Mouse (Mus musculus) left cerebral cortex, postnatal 10 days (tissue): ENCODE results near the gene Atf5. TPM values are rescaled to one million over a fixed set of nuclear protein-coding genes. Genes with fewer than 3 reads are reported as not detected.

Experiments
- DNase-seq, 2 experiments: peaks; one replicate each; pipeline ENCODE4 v3.0.0; 2021 to 2022; ENCODE audit warnings: low spot score in 2 of 2, mixed read lengths in 1 of 2; ENCODE audit errors: extremely low spot score in 1 of 2
- intact Hi-C: fragments of 180-260 bp; cut with DNase I; formaldehyde crosslinking; loops from one replicate; pipeline ENCODE4 v1.15.1; 2025
- microRNA-seq: library from miRNA; unstranded; fragments of <30 nt; microRNA quantifications from one replicate; pipeline ENCODE4 v1.2.0, GENCODE M21; 2022
- total RNA-seq, 2 experiments: library from RNA; stranded (reverse); gene quantifications; 2 replicates each; pipeline ENCODE4 v1.2.3; 2021

Atf5 gene
- total RNA-seq, 2 experiments from 2014 or later, result 23.6 to 24.1 TPM

DNA sequence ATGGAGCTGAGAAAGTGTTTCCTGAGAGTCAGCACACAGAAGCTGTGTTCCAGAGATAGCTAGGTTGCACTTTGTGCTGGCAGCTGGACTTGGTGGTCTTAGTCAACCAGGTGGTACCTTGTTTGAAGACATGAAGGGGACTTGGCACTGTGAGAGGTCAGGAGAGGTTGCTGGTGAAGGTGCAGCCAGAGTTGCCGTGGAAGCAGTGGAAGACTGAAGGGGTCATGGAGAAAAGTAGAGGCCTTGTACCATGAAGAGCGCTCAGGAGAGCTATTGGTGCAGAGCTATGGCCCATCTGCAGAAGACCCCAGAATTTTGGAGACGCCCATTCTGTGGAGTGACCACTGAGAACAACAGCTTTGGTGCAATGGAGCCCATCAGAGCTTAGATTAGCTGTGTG, 7.0 kb downstream of the Atf5 start:
- intact Hi-C loops, result no loop called here
- DNase-seq, result no peak

DNA sequence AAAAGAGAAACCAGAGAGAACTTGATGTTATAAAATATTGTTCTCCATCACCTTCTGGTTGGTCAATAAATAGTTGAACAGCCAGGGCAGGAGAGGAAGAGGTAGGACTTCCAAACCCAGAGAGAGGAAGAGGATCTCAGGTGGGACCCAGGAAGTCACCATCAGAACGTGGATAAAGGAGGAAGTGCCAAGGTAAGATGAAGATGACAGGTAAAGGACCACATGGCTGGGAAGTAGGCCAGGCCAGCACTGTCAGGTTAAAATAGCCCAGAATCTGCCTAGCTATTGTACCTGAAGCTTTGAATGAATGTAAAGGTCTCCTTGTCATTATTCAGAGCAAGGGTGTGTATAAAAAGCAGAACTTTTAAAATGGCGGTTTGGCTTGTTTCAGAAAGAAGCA, 7.5 kb downstream of the Atf5 start:
- intact Hi-C loops, result no loop called here
- DNase-seq, result no peak

DNA sequence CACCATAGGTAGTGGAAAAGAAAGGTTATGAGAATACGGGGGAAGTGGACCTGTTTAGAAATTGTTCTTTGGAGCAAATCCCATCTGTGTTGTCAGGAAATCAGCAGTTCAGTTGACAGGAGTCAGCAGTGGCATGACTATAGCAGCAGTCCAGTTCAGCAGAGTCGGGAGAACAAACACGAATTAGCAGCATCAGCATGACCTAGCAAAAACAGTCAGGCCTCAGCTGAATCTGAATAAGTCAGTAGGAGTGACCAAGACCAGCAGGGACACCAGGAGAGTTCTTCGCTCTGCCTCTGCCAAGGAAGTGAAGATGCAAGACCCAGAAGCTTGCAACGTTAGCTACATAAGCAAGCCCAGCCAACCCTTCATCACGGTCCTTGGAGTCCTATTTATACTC, 23.7 kb downstream of the Atf5 start:
- intact Hi-C loops, result no loop called here
- DNase-seq, result no peak

DNA sequence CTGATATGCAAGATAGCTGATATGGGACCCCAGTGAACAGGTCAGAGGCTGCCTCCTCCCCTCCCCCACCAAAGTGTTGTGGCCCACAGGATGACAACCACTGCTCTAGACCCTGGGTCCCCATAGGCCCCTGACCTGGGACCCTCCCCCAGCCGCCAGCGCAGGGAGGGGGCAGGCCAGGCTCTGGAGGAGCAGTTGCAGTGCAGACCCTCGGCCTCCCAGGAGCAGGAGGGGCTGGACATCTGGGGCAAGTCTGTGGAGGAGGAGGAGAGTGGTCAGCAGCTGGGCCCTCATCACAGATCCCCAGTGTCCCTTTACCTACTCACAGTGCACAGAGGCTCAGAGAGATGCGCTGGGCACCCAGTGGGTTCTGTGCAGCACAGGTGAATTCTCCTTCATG, 26.4 kb downstream of the Atf5 start:
- peak in 1 of 2 experiments; percentile 19 for DNase-seq
- intact Hi-C loops, result no loop called here

DNA sequence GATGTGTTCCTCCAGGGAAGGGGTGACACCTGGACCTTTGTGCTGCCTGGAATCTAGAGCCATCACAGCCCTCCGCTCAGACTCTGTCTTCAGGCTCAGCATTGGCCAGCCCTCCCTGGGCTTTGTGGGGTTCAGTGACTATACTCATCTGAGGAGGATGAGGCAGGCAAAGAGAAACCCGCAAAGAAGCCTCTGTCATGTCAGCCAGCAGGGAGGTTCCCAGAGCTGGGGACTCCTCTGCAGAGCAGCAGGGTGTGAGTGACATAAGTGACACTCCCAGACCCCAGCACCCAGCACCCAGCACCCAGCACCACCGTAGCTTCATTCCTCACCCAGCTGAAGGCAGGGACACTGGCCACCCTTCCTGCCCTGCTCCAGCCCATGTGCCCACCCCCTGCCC, 26.9 kb downstream of the Atf5 start:
- intact Hi-C loops, result no loop called here
- peak in 1 of 2 experiments; percentile 14 for DNase-seq

DNA sequence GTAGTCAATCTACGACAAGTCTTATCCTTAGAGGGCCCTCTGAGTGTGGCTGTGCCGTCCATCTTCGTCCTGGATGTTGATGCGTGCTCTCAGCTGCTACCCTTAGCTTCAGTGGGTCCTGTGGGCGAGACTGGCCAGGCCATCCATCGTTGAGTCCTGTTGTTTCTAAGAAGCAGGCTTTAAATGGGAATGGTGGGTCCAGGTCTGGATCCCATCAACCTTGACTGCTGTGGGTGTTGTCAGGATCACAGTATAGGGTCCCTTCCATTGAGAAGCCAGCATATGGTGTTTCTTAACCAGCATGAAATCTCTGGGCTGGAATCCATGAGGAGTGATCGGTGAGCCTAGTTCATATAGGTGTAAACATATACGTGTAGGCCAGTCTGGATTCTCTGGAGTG, 36.4 kb downstream of the Atf5 start:
- intact Hi-C loops, result no loop called here
- no peak for DNase-seq

DNA sequence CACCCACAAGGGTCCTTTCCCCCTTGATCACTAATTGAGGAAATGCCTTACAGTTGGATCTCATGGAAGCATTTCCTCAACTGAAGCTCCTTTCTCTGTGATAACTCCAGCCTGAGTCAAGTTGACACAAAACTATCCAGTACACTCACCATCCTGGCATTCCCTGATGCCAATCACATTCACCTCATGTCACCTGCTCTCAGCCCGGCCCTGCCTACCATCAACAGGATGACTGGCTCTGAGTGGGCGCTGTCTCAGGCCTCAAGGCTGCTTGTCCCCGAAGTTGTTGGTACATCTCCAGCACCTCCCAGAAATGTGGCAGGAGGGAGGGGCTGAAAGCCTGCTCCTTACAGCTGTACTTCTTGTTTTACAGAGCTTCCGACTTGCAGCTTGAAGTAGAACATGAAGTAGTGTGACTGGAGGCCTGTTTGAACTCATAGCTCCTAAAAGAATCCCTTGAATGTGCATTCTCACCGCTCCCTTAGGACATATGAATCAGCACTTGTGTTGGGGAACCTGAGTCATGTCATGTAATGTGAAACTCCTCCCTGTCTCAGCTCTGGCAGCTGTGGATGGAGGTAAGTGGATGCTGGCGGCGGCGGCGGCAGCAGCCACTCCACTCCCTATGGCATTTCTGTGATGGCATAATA, 39.5 kb downstream of the Atf5 start:
- intact Hi-C loops, result no loop called here
- no peak for DNase-seq

DNA sequence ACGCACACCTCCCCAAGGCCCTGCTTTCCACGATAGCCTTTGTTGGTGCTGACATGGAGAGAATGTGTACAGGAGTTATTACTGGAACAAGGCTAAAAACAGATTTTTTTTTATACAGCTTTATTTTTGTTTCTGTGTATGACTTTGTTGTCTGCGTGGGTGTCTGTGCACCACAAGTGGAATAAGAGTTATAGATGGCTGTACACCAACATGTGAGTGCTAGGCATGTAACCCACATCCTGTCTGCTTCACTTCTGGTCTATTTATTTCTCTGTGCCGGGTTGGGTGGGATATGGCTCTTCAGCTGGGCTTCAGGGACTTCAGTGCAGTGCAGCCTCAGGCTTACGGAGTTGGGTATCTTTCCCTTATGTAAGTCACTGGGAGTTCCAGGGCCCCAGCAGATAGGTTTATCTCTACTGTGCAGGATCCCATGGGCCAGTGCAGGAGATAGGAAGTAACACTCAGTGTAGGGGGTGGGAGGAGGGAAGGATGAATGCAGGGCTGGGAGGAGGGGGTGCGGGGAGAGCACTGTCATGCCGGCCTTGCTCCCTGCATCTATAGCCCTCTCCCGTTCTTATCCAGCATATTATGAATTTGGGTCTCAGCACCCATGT, 43.8 kb downstream of the Atf5 start:
- intact Hi-C loops, result no loop called here
- no peak for DNase-seq

DNA sequence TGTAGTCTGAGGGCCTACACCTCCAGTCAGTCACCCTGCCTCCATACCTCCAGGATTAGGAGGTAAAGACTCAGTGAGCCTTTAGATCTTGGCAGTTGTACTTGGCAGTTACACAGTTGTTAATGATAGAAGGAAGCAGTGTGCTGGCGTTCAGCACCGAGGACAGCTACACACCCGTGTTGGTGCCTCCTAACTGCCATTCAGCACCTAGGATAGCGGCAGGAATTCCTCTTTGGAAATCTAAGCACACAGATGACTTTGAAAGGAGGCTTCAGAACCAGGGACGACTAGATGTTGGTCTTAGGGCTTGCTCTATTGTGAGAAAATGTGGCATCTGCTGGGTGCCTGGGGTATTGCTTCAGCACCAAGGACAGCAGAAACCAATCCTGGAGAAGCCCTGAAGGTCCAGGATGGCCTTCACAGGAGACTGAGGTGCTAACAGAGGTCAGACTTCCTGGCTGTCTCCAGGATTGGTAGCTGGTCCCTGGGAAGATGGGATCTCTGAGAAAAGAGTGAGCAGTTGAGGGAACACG, 46.3 kb downstream of the Atf5 start:
- peak in 1 of 2 experiments; percentile 63 for DNase-seq
- intact Hi-C loops, result no loop called here

DNA sequence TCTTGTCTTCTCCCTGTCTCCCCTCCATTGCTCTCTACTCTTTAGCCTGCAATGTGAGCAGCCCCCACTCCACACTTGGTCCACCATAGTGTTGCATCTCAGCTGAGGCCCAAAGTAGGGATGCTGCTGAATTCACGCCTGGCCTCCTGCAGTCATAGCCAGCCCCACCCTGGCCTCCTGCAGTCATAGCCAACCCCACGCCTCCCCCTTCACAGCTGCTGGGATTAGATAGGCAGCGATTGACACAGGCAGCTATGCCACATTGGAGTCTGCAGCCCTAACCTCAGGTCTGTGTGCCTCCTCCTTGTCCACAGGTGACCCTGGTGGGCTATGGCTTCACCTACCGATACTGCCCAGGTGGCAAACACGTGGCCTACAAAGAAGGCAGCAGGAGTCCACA, 48.3 kb downstream of the Atf5 start:
- intact Hi-C loops, result no loop called here
- DNase-seq, result no peak

Small RNAs within 50 kb of the gene (microRNA-seq; reads per million reads assigned to microRNA genes)
- not detected for gene Mir707

Other genes starting within 250 kb of the Atf5 start
- gene Napsa, start 244.3 kb downstream of the Atf5 start, total RNA-seq, result under 1 TPM in 1 of 2 experiments, not detected in 1; 0.32 TPM
- gene Kcnc3, start 226.0 kb downstream of the Atf5 start, total RNA-seq, result 10 to 100 TPM; 48.5 to 55.4 TPM
- gene Myh14, start 145.8 kb downstream of the Atf5 start, total RNA-seq, result 1 to 10 TPM; 9.1 to 9.7 TPM
- gene Izumo2, start 107.9 kb downstream of the Atf5 start, total RNA-seq, result not detected
- gene Vrk3, start 68.2 kb downstream of the Atf5 start, total RNA-seq, result 10 to 100 TPM; 24.5 to 30.8 TPM
- under 1 TPM; 0.79 to 0.81 TPM for gene Zfp473, start 65.6 kb downstream of the Atf5 start, total RNA-seq
- gene Nup62, start 570 bp downstream of the Atf5 start, total RNA-seq, result 10 to 100 TPM; 39.8 to 42.9 TPM
- 1 to 10 TPM; 1.1 to 2.7 TPM for gene Il4i1, start 271 bp downstream of the Atf5 start, total RNA-seq
- 10 to 100 TPM; 69.6 to 74.9 TPM for gene Akt1s1, start 32.3 kb upstream of the Atf5 start, total RNA-seq
- 10 to 100 TPM; 43.2 to 61.0 TPM for gene Tbc1d17, start 32.4 kb upstream of the Atf5 start, total RNA-seq
- 10 to 100 TPM; 28.1 to 31.1 TPM for gene Pnkp, start 40.5 kb upstream of the Atf5 start, total RNA-seq
- gene Ptov1, start 53.1 kb upstream of the Atf5 start, total RNA-seq, result 100 to 1,000 TPM; 251 to 269 TPM
- gene Med25, start 76.1 kb upstream of the Atf5 start, total RNA-seq, result 100 to 1,000 TPM in 1 of 2 experiments, 10 to 100 TPM in 1; 98.0 to 110 TPM
- 10 to 100 TPM; 17.8 to 19.0 TPM for gene Fuz, start 79.4 kb upstream of the Atf5 start, total RNA-seq
- 100 to 1,000 TPM; 356 to 358 TPM for gene Ap2a1, start 112.8 kb upstream of the Atf5 start, total RNA-seq
- 1 to 10 TPM; 1.0 to 1.7 TPM for gene Tsks, start 126.5 kb upstream of the Atf5 start, total RNA-seq
- 10 to 100 TPM; 93.4 to 95.5 TPM for gene Cpt1c, start 158.2 kb upstream of the Atf5 start, total RNA-seq
- gene Prmt1, start 169.9 kb upstream of the Atf5 start, total RNA-seq, result 100 to 1,000 TPM; 253 to 257 TPM
- gene Irf3, start 181.0 kb upstream of the Atf5 start, total RNA-seq, result 10 to 100 TPM; 25.5 to 32.2 TPM
- gene Bcl2l12, start 182.1 kb upstream of the Atf5 start, total RNA-seq, result 1 to 10 TPM; 3.8 to 5.1 TPM
- 100 to 1,000 TPM; 156 to 160 TPM for gene Scaf1, start 199.7 kb upstream of the Atf5 start, total RNA-seq
- 1 to 10 TPM; 8.7 to 9.6 TPM for gene Rras, start 201.3 kb upstream of the Atf5 start, total RNA-seq
- 10 to 100 TPM; 67.4 to 68.0 TPM for gene Prr12, start 236.2 kb upstream of the Atf5 start, total RNA-seq
- gene Nosip, start 245.8 kb upstream of the Atf5 start, total RNA-seq, result 10 to 100 TPM; 50.1 to 52.3 TPM
- 1 to 10 TPM; 5.3 to 9.0 TPM for gene Prrg2, start 246.0 kb upstream of the Atf5 start, total RNA-seq